Mouse (Mus musculus) ES-E14 (cell line): ENCODE measurements at regions not wholly inside any gene's neighbourhood (a gene's known extent, or its start where the extent isn't known, plus 50 kb on each side); places are given as distances from the start of the nearest gene placed in this dataset.

Source experiments
- DNase-seq: peaks from one replicate; pipeline ENCODE4 v3.0.0-alpha.2; 2013; ENCODE audit warnings: low read depth, low spot score
- H3K27ac ChIP-seq: 2 replicates; pipeline ENCODE4 v1.5.1; 2012; ENCODE audit warnings: low read depth, mild to moderate bottlenecking, low read length, moderate library complexity, mixed read lengths; ENCODE audit not compliant: poor library complexity, insufficient read depth, severe bottlenecking
- H3K36me3 ChIP-seq: 2 replicates; pipeline ENCODE4 v1.6.1; 2012; ENCODE audit warnings: mild to moderate bottlenecking, low read length, moderate library complexity, mixed read lengths; ENCODE audit not compliant: control insufficient read depth, poor library complexity, insufficient read depth, severe bottlenecking
- H3K4me1 ChIP-seq, 2 experiments: fragments of 150-350 bp in 1 of 2; sonication (generic) in 1 of 2; 2 replicates each; pipeline ENCODE4 v1.6.1; 2012; ENCODE audit warnings: low read length in 2 of 2, mild to moderate bottlenecking in 1 of 2, mixed read lengths in 1 of 2; ENCODE audit not compliant: control insufficient read depth in 2 of 2, insufficient read depth in 2 of 2, poor library complexity in 1 of 2
- H3K4me3 ChIP-seq, 2 experiments: fragments of 150-350 bp in 1 of 2; sonication (generic) in 1 of 2; 2 replicates each; pipeline ENCODE4 v1.5.1; 2012; ENCODE audit warnings: low read length in 2 of 2, low read depth in 1 of 2, mild to moderate bottlenecking in 1 of 2, mixed read lengths in 1 of 2; ENCODE audit not compliant: insufficient read depth in 1 of 2, poor library complexity in 1 of 2, severe bottlenecking in 1 of 2
- H3K9ac ChIP-seq: 2 replicates; pipeline ENCODE4 v1.6.1; 2012; ENCODE audit warnings: low read depth, mild to moderate bottlenecking, low read length, mixed read lengths; ENCODE audit not compliant: poor library complexity, insufficient read depth, severe bottlenecking
- H3K9me3 ChIP-seq: fragments of 150-350 bp; sonication (generic); 2 replicates; pipeline ENCODE4 v1.6.1; 2012; ENCODE audit warnings: low read depth, mild to moderate bottlenecking, low read length; ENCODE audit not compliant: control insufficient read depth, insufficient read depth
- CHD2 ChIP-seq: IDR thresholded peaks from 2 replicates; pipeline ENCODE4 v1.6.1; 2014; ENCODE audit warnings: mild to moderate bottlenecking, low read depth, low read length, inconsistent platforms
- HCFC1 ChIP-seq: IDR thresholded peaks from 2 replicates; pipeline ENCODE4 v1.6.1; 2012; ENCODE audit warnings: low read length, inconsistent platforms, borderline replicate concordance; ENCODE audit not compliant: insufficient read depth
- MAFK ChIP-seq: IDR thresholded peaks from 2 replicates; pipeline ENCODE4 v1.6.1; 2014; ENCODE audit warnings: mild to moderate bottlenecking, low read depth, low read length, inconsistent platforms; ENCODE audit not compliant: insufficient read depth
- ZC3H11A ChIP-seq: IDR thresholded peaks from 2 replicates; pipeline ENCODE4 v1.6.1; 2012; ENCODE audit warnings: low read depth, mild to moderate bottlenecking, inconsistent platforms, low read length, borderline replicate concordance
- ZNF384 ChIP-seq: IDR thresholded peaks from 2 replicates; pipeline ENCODE4 v1.6.1; 2012; ENCODE audit warnings: low read depth, low read length, inconsistent platforms
- in situ Hi-C, 2 experiments: fragments of 600-800 bp; cut with MboI; formaldehyde crosslinking; loops; one replicate each; pipeline ENCODE4 v1.15.1; 2025; ENCODE audit warnings: low sequenced_read_pairs in 2 of 2, inconsistent platforms in 1 of 2; ENCODE audit not compliant: unreplicated experiment in 2 of 2

GRCm38 (mm10) chr2:178542032-178542431, 111.7 kb downstream of the Cdh26 start:
- peak; percentile 37 for DNase-seq
- TF ChIP-seq ZC3H11A (no peak), MAFK (no peak), ZNF384 (no peak), HCFC1 (no peak), CHD2 (no peak)
- Histone ChIP-seq H3K27ac (no peak overlapping the region), H3K4me3 (no peak overlapping the region), H3K4me1 (no peaks in the 10 kb centered on the region), H3K9me3 (no peaks in the 10 kb centered on the region), H3K9ac (no peak overlapping the region), H3K36me3 (no peaks in the 10 kb centered on the region)
- in situ Hi-C loops, result no loop called here

GRCm38 (mm10) chr2:178544411-178544810, 114.1 kb downstream of the Cdh26 start:
- H3K4me3 ChIP-seq, result no peak overlapping the region
- TF ChIP-seq ZC3H11A (no peak), CHD2 (no peak), MAFK (no peak), HCFC1 (no peak), ZNF384 (no peak)
- in situ Hi-C loops, result no loop called here
- no peaks in the 10 kb centered on the region for H3K9me3 ChIP-seq
- H3K27ac ChIP-seq, result no peak overlapping the region
- no peak overlapping the region for H3K9ac ChIP-seq
- H3K4me1 ChIP-seq, result no peaks in the 10 kb centered on the region
- no peaks in the 10 kb centered on the region for H3K36me3 ChIP-seq
- no peak for DNase-seq

GRCm38 (mm10) chr2:178545601-178546352, 115.4 kb downstream of the Cdh26 start:
- no peak for DNase-seq
- in situ Hi-C loops, result no loop called here
- Histone ChIP-seq H3K4me1 (no peaks in the 10 kb centered on the region), H3K4me3 (no peak overlapping the region), H3K36me3 (no peaks in the 10 kb centered on the region), H3K9me3 (no peaks in the 10 kb centered on the region), H3K9ac (no peak overlapping the region), H3K27ac (no peak overlapping the region)
- TF ChIP-seq CHD2 (no peak), MAFK (0 out of 2 replicates have a peak, but pooled peaks have one; percentile 50)

GRCm38 (mm10) chr2:178546353-178546720, 116.0 kb downstream of the Cdh26 start:
- Histone ChIP-seq H3K9me3 (no peaks in the 10 kb centered on the region), H3K9ac (no peak overlapping the region), H3K4me3 (no peak overlapping the region), H3K4me1 (no peaks in the 10 kb centered on the region), H3K36me3 (no peaks in the 10 kb centered on the region), H3K27ac (no peak overlapping the region)
- in situ Hi-C loops, result no loop called here
- TF ChIP-seq MAFK, result no peak
- TF ChIP-seq HCFC1, result no peak
- TF ChIP-seq CHD2, result no peak
- no peak for TF ChIP-seq ZC3H11A
- TF ChIP-seq ZNF384, result no peak
- no peak for DNase-seq

GRCm38 (mm10) chr2:178546888-178547287, 116.6 kb downstream of the Cdh26 start:
- Histone ChIP-seq H3K4me1 (no peaks in the 10 kb centered on the region), H3K36me3 (no peaks in the 10 kb centered on the region), H3K9ac (no peak overlapping the region), H3K9me3 (no peaks in the 10 kb centered on the region), H3K4me3 (no peak overlapping the region), H3K27ac (no peak overlapping the region)
- in situ Hi-C loops, result no loop called here
- no peak for TF ChIP-seq MAFK
- TF ChIP-seq ZNF384, result no peak
- no peak for TF ChIP-seq CHD2
- no peak for TF ChIP-seq HCFC1
- TF ChIP-seq ZC3H11A, result no peak
- no peak for DNase-seq
